Mouse (Mus musculus): ENCODE results near the gene Arhgap6. TPM values are rescaled to one million over a fixed set of nuclear protein-coding genes. Genes with fewer than 3 reads are reported as not detected.
A peak's percentile ranks its signal among the peaks of the same experiment; 100 is the strongest.
"Not testable (repeated sequence)": the region's sequence is repeated elsewhere in the genome, so short reads cannot be mapped to it uniquely, and the experiment has no call there.

Arhgap6 gene
- total and polyA plus RNA-seq, 2 experiments from 2014 or later = 3.9 to 7.4 TPM

DNA sequence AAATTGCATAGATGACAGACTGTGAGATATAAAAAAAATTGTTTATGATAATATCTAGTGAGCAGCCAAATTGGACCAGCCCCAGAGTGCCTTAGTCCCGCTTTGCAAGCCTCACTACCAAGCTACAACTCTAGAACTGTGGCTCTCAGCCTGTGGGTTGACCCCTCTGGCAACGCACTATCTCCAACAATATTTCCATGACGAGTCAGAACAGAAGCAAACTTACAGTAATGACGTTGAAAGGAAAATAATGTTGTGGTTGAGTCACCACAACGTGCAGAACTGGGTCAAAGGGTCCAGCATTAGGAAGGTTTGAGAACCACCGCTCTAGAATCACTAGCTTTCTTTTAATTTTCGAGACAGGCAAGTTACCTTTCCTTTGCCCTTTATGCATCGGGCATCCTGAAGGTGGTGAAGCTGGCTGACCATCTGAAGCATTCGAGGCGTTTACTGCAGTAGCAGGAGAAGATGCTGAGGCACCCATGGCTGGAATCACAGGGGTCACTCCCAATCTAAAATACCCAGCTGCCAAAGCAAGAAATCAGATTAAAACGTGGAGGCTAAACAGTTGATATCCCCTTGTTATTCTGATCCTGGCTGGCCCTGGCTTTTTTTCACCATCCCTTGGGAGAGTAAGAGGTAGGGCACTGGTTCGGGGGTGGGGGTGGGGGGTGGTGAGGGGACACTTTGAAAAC is 524.3 kb downstream of the Arhgap6 start:
- H3K36me3 ChIP-seq (replicated peaks; ENCODE audit: control insufficient read depth, insufficient read depth, low read length) = peaks cover 7% of the 10 kb centered on the region
- peak overlapping the region; percentile 93 for H3K27ac ChIP-seq (ENCODE audit: low read depth)
- H3K9ac ChIP-seq (replicated peaks; ENCODE audit: low read depth, low read length) = peak overlapping the region; percentile 80
- ATAC-seq (ENCODE audit: insufficient read depth, low read depth) (no peak), DNase-seq (ENCODE audit: low spot score) (no peak)
- 32% methylated on average over 12 of the region's 12 CpGs for WGBS
- 0 out of 2 replicates have a peak, but pooled peaks cover 4% of the 10 kb centered on the region for H3K4me1 ChIP-seq (ENCODE audit: control insufficient read depth, insufficient read depth)
- H3K9me3 ChIP-seq (replicated peaks; ENCODE audit: control insufficient read depth, low read length) = no peaks in the 10 kb centered on the region
- H3K4me2 ChIP-seq (ENCODE audit: low read depth, low read length) = peak overlapping the region; percentile 64
- TF ChIP-seq CTCF (IDR thresholded peaks at IDR 0.05; ENCODE audit: low read depth) (no peak), EP300 (IDR thresholded peaks at IDR 0.05; ENCODE audit: low read depth) (no peak)
- H3K4me3 ChIP-seq (ENCODE audit: low read depth, low read length) = peak overlapping the region; percentile 72
- H3K27me3 ChIP-seq (ENCODE audit: control insufficient read depth, insufficient read depth, low read length) = no peaks in the 10 kb centered on the region

DNA sequence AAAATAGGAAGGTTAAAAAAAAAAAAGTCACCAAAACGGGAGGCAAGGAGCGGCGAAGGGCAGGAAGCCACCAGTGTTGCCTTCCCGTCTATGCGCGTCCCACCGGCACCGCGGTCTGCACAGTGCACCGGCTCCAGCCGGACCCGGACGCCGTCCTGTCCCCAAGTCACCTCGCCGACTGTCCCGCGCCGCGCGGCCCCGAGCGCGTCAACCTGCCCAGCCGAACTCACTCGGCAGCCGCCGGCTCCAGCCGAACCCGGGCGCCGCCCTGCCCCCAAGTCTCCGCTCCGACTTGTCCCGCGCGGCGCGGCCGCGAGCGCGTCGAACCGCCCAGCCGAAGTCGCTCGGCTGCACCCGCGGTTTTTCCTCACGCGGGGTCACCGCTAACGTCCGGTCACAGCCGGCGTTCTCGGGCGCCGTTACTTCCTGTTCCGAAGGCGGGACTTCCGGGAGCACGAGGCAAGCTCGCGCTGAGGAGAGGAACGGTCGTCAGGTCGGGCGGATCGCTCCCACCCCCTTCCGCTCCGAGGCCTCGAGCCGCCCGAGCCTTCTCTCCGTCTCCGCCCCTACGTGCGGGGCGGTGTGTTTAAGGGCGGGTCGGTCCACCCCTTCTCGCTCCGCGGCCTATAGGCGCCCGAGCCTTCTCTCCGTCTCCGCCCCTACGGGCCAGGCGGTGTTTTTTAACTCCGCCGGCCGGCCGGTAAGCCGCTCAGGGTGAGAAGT is 525.2 kb downstream of the Arhgap6 start, which contains the start of gene Hccs:
TSS of gene Hccs (minus strand) at position 428 of the 723 bp plus-strand sequence.
- no peak for TF ChIP-seq CTCF (IDR thresholded peaks at IDR 0.05; ENCODE audit: low read depth)
- TF ChIP-seq EP300 (IDR thresholded peaks at IDR 0.05; ENCODE audit: low read depth) = peak; percentile 72
- Histone ChIP-seq H3K27me3 (ENCODE audit: control insufficient read depth, insufficient read depth, low read length) (no peaks in the 10 kb centered on the region), H3K9ac (replicated peaks; ENCODE audit: low read depth, low read length) (peak within 1 kb of the TSS; percentile 80), H3K27ac (ENCODE audit: low read depth) (peak within 1 kb of the TSS; percentile 93), H3K4me1 (ENCODE audit: control insufficient read depth, insufficient read depth) (0 out of 2 replicates have a peak, but pooled peaks cover 4% of the 10 kb centered on the region), H3K36me3 (replicated peaks; ENCODE audit: control insufficient read depth, insufficient read depth, low read length) (peaks cover 7% of the 10 kb centered on the region), H3K4me2 (ENCODE audit: low read depth, low read length) (peak within 1 kb of the TSS; percentile 64), H3K9me3 (replicated peaks; ENCODE audit: control insufficient read depth, low read length) (no peaks in the 10 kb centered on the region), H3K4me3 (ENCODE audit: low read depth, low read length) (peak within 1 kb of the TSS; percentile 72)
- DNase-seq (ENCODE audit: low spot score) = peak; percentile 93
- peak; percentile 99 for ATAC-seq (ENCODE audit: insufficient read depth, low read depth)
- WGBS = 25% methylated on average over 73 of the region's 97 CpGs

DNA sequence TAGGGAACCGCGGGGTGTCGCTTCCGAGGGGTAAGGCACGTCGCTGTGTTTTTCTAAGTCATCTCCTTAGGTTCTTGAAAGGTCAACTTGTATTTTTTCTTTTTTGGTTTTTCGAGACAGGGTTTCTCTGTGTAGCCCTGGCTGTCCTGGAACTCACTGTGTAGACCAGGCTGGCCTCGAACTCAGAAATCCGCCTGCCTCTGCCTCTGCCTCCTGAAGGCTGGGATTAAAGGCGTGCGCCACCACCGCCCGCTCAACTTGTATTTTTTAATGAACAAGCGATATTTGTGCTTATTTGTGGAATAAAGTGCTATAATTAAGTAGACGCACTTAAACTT is 525.7 kb downstream of the Arhgap6 start:
- 36% methylated on average over 15 of the region's 15 CpGs for whole genome bisulfite sequencing
- not testable (repeated sequence) for H3K4me1 ChIP-seq (ENCODE audit: control insufficient read depth, insufficient read depth); ATAC-seq (ENCODE audit: insufficient read depth, low read depth); H3K27me3 ChIP-seq (ENCODE audit: control insufficient read depth, insufficient read depth, low read length); H3K9ac ChIP-seq (replicated peaks; ENCODE audit: low read depth, low read length); H3K36me3 ChIP-seq (replicated peaks; ENCODE audit: control insufficient read depth, insufficient read depth, low read length); DNase-seq (ENCODE audit: low spot score); H3K9me3 ChIP-seq (replicated peaks; ENCODE audit: control insufficient read depth, low read length)
- peak overlapping the region; percentile 44 for H3K4me2 ChIP-seq (ENCODE audit: low read depth, low read length)
- H3K27ac ChIP-seq (ENCODE audit: low read depth) = peak overlapping the region; percentile 93; the same call in 1 of the 2 replicates
- peak overlapping the region; percentile 72 for H3K4me3 ChIP-seq (ENCODE audit: low read depth, low read length)

DNA sequence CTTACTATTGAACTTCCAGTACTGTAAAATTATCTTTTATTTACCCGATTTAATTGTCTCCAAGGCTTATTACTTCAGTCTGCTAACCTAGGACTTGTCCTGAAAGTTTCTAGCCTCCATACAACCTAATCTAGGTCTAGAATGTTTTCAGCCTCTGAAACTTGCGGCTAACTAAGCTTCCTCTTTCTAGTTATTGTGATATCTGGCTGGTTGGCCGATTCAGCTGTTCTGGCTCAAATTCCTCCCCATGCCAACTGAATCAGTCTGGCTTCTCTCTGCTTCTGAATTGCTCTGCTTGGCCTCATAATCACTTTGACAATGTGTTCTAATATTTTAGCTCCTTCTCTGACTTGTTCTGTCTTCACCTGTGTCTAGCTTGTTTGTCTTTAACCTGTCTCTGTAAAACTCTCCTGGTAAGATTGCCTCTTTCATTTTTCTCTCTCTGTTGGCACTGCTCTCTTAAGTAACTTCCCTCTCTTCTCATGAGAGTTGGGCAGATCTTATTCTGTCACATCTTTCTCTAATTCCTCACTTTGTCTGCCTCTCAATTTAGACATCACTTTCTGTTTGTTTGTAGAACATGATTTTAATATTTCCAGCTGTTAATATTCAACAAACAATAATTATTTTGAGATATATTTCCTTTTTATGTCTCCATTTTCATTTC is 531.2 kb downstream of the Arhgap6 start:
- TF ChIP-seq EP300 (IDR thresholded peaks at IDR 0.05; ENCODE audit: low read depth) (no peak), CTCF (IDR thresholded peaks at IDR 0.05; ENCODE audit: low read depth) (no peak)
- Histone ChIP-seq H3K9me3 (replicated peaks; ENCODE audit: control insufficient read depth, low read length) (no peaks in the 10 kb centered on the region), H3K36me3 (replicated peaks; ENCODE audit: control insufficient read depth, insufficient read depth, low read length) (no peaks in the 10 kb centered on the region), H3K27ac (ENCODE audit: low read depth) (no peak overlapping the region), H3K9ac (replicated peaks; ENCODE audit: low read depth, low read length) (no peak overlapping the region), H3K4me1 (ENCODE audit: control insufficient read depth, insufficient read depth) (no peaks in the 10 kb centered on the region), H3K4me2 (ENCODE audit: low read depth, low read length) (no peak overlapping the region), H3K27me3 (ENCODE audit: control insufficient read depth, insufficient read depth, low read length) (no peaks in the 10 kb centered on the region), H3K4me3 (ENCODE audit: low read depth, low read length) (no peak overlapping the region)
- WGBS = 73% methylated on average over 3 of the region's 3 CpGs
- DNase-seq (ENCODE audit: low spot score) = no peak
- ATAC-seq (ENCODE audit: insufficient read depth, low read depth) = no peak

- H3K4me3 ChIP-seq (ENCODE audit: low read depth, low read length) = no peak overlapping the region
- H3K9me3 ChIP-seq (replicated peaks; ENCODE audit: control insufficient read depth, low read length) = no peaks in the 10 kb centered on the region
- no peak overlapping the region for H3K4me2 ChIP-seq (ENCODE audit: low read depth, low read length)
- TF ChIP-seq CTCF (IDR thresholded peaks at IDR 0.05; ENCODE audit: low read depth) (peak; percentile 51), EP300 (IDR thresholded peaks at IDR 0.05; ENCODE audit: low read depth) (no peak)
- no peaks in the 10 kb centered on the region for H3K27me3 ChIP-seq (ENCODE audit: control insufficient read depth, insufficient read depth, low read length)
- no peak overlapping the region for H3K27ac ChIP-seq (ENCODE audit: low read depth)
- 24% methylated on average over 3 of the region's 3 CpGs for WGBS
- H3K4me1 ChIP-seq (ENCODE audit: control insufficient read depth, insufficient read depth) = no peaks in the 10 kb centered on the region
- ATAC-seq (ENCODE audit: insufficient read depth, low read depth) = no peak
- DNase-seq (ENCODE audit: low spot score) = peak; percentile 30
- H3K9ac ChIP-seq (replicated peaks; ENCODE audit: low read depth, low read length) = no peak overlapping the region
- H3K36me3 ChIP-seq (replicated peaks; ENCODE audit: control insufficient read depth, insufficient read depth, low read length) = no peaks in the 10 kb centered on the region
Measured at GRCm38 (mm10) chrX:169332264-169332663, 537.4 kb downstream of the Arhgap6 start.
